Mouse (Mus musculus) thymus, adult 2 months (tissue): ENCODE measurements around the gene Slc35f1.

ENCODE experiments used
- CTCF ChIP-seq: fragments of 200-500 bp; IDR thresholded peaks from 2 replicates; pipeline ENCODE4 v1.5.1; 2012; ENCODE audit warnings: mild to moderate bottlenecking, control low read depth, low read length, moderate library complexity, borderline replicate concordance; ENCODE audit not compliant: control insufficient read depth, poor library complexity, insufficient read depth; ENCODE audit errors: extremely low read depth
- POLR2A ChIP-seq: fragments of 200-500 bp; IDR thresholded peaks from 2 replicates; pipeline ENCODE4 v1.6.1; 2012; ENCODE audit warnings: mild to moderate bottlenecking, low read length, control low read depth, moderate library complexity; ENCODE audit not compliant: control insufficient read depth, poor library complexity, insufficient read depth; ENCODE audit errors: extremely low read depth

DNA sequence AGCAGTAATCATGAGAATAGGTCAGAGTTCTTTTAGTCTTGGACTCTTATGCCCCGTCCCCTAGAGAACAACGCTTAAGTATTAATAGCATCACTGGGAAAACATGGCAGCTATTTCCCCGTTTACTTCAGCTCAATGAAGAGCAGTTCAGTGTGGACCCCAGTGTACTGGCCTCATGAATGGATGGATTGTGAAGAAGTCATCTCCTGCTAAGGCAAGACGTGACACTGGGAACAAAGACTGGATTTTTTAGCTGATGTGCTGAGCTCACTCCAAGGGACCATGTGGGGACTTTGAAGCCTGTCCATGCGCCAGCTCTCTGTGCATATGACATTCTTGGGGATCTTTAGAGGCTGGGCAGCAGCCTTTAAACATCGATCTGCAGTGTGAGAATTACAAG lies 101.2 kb downstream of the Slc35f1 start:
- TF ChIP-seq CTCF (no peak), POLR2A (no peak)
